ENCODE assay signal across 8 mouse cellular contexts in the genomic region with DNA sequence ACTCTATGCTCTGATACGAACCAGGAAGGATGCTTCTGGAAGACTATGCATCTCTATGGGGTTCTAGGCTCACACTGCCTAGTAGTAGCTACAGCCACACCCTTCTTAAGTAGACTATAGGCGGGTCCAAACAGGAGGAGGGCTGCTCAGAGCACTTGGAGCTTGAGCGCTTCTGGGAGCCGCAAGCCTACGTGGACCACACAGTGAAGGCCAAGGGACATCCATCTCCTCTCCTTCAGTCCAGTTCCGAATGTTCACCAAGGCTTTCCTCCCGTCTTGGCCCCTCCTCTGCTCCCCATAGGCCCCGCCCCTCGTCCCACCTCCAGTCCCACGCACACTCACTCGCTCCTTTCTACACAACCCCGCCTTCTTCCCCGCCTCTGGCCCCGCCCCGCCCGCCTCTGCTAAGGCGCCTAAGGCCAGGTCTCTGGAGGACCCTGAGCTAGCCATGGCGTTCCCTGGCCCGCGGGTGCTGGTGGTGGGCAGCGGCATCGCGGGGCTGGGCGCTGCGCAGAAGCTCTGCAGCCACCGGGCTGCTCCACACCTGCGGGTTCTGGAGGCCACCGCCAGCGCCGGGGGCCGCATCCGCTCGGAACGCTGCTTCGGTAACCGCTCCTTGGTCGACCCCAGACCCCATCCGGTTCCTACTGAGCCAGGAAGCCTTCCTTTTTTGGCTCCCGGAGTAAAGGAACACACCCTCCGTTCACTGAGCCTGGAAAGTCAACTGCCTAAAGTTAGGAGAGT. TPM values are rescaled to one million over a fixed set of nuclear protein-coding genes. Genes with fewer than 3 reads are reported as not detected.
DNase-seq lines count a peak whose midpoint lies in the region; ATAC-seq and TF ChIP-seq lines count a peak whose summit lies in the region.

No protein-coding gene starts in this region.

- H3K36me3 ChIP-seq in E14TG2a.4 (ENCODE audit: insufficient read depth, low read length) = peaks cover 36% of the 10 kb centered on the region
- peaks cover 3% of the 10 kb centered on the region; the same call in 1 of the 2 replicates for H3K36me3 ChIP-seq in forebrain, embryonic 12.5 days (replicated peaks)
- peaks cover 10% of the 10 kb centered on the region for H3K36me3 ChIP-seq in heart, postnatal 0 days (replicated peaks; ENCODE audit: control insufficient read depth, insufficient read depth, low read length)
- peaks cover 10% of the 10 kb centered on the region; the same call in 1 of the 2 replicates for H3K36me3 ChIP-seq in liver, embryonic 15.5 days (replicated peaks)
- no peaks in the 10 kb centered on the region for H3K36me3 ChIP-seq in neural tube, embryonic 11.5 days (ENCODE audit: control insufficient read depth, insufficient read depth, low read length)
- H3K36me3 ChIP-seq in stomach, embryonic 16.5 days (ENCODE audit: control insufficient read depth, insufficient read depth, low read length) = 0 out of 2 replicates have a peak, but pooled peaks cover 8% of the 10 kb centered on the region

- peak overlapping the region; percentile 61 for H3K9ac ChIP-seq in forebrain, embryonic 12.5 days
- peak overlapping the region; percentile 68 for H3K9ac ChIP-seq in heart, postnatal 0 days (replicated peaks; ENCODE audit: low read depth, low read length)
- peak overlapping the region; percentile 78 for H3K9ac ChIP-seq in liver, embryonic 15.5 days
- peak overlapping the region; percentile 76 for H3K9ac ChIP-seq in neural tube, embryonic 11.5 days (ENCODE audit: low read length)
- peak overlapping the region; percentile 94 for H3K9ac ChIP-seq in stomach, embryonic 16.5 days (ENCODE audit: low read length)

- peak; percentile 88 for DNase-seq in heart, postnatal 0 days (ENCODE audit: low spot score)
- peak; percentile 98 for DNase-seq in kidney, postnatal 4 days
- DNase-seq in neural tube, embryonic 11.5 days (ENCODE audit: low spot score) = peak; percentile 93

- H3K27me3 ChIP-seq in E14TG2a.4 (ENCODE audit: insufficient read depth, low read length) = no peaks in the 10 kb centered on the region
- peaks cover 12% of the 10 kb centered on the region; the same call in 1 of the 2 replicates for H3K27me3 ChIP-seq in forebrain, embryonic 12.5 days
- no peaks in the 10 kb centered on the region for H3K27me3 ChIP-seq in heart, postnatal 0 days (ENCODE audit: control insufficient read depth, insufficient read depth, low read length)
- no peaks in the 10 kb centered on the region for H3K27me3 ChIP-seq in liver, embryonic 15.5 days
- H3K27me3 ChIP-seq in neural tube, embryonic 11.5 days (ENCODE audit: control insufficient read depth, insufficient read depth, low read length) = no peaks in the 10 kb centered on the region
- no peaks in the 10 kb centered on the region for H3K27me3 ChIP-seq in stomach, embryonic 16.5 days (ENCODE audit: control insufficient read depth, insufficient read depth, low read length)

- peak overlapping the region; percentile 95 for H3K4me3 ChIP-seq in E14TG2a.4 (replicated peaks; ENCODE audit: low read length)
- H3K4me3 ChIP-seq in forebrain, embryonic 12.5 days (replicated peaks) = peak overlapping the region; percentile 52
- H3K4me3 ChIP-seq in heart, postnatal 0 days (ENCODE audit: low read depth, low read length) = peak overlapping the region; percentile 72
- H3K4me3 ChIP-seq in liver, embryonic 15.5 days (replicated peaks) = peak overlapping the region; percentile 72
- H3K4me3 ChIP-seq in neural tube, embryonic 11.5 days (ENCODE audit: low read depth, low read length) = peak overlapping the region; percentile 69
- H3K4me3 ChIP-seq in stomach, embryonic 16.5 days (replicated peaks; ENCODE audit: low read length) = peak overlapping the region; percentile 84

- peak; percentile 94 for ATAC-seq in cerebellum, adult (ENCODE audit: insufficient number of reproducible peaks, low FRiP score, low TSS enrichment)
- peak; percentile 98 for ATAC-seq in forebrain, embryonic 12.5 days (ENCODE audit: low FRiP score)
- peak; percentile 97 for ATAC-seq in heart, postnatal 0 days (ENCODE audit: insufficient read depth, low read depth)
- ATAC-seq in liver, embryonic 15.5 days (ENCODE audit: insufficient read depth) = peak; percentile 98
- peak; percentile 95 for ATAC-seq in neural tube, embryonic 11.5 days (ENCODE audit: insufficient read depth, low FRiP score, low TSS enrichment)
- ATAC-seq in stomach, embryonic 16.5 days (ENCODE audit: insufficient read depth, low FRiP score) = peak; percentile 97

- H3K4me2 ChIP-seq in forebrain, embryonic 12.5 days = peak overlapping the region; percentile 80
- peak overlapping the region; percentile 86 for H3K4me2 ChIP-seq in heart, postnatal 0 days (ENCODE audit: low read depth, low read length)
- H3K4me2 ChIP-seq in liver, embryonic 15.5 days = peak overlapping the region; percentile 95
- H3K4me2 ChIP-seq in neural tube, embryonic 11.5 days (ENCODE audit: low read depth) = peak overlapping the region; percentile 76
- peak overlapping the region; percentile 87 for H3K4me2 ChIP-seq in stomach, embryonic 16.5 days (ENCODE audit: low read depth, low read length)

- no peaks in the 10 kb centered on the region for H3K9me3 ChIP-seq in E14TG2a.4 (ENCODE audit: low read length)
- no peaks in the 10 kb centered on the region for H3K9me3 ChIP-seq in forebrain, embryonic 12.5 days
- H3K9me3 ChIP-seq in heart, postnatal 0 days (replicated peaks; ENCODE audit: control insufficient read depth, low read length) = no peaks in the 10 kb centered on the region
- H3K9me3 ChIP-seq in liver, embryonic 15.5 days (replicated peaks) = no peaks in the 10 kb centered on the region
- H3K9me3 ChIP-seq in neural tube, embryonic 11.5 days (ENCODE audit: control insufficient read depth, low read length) = no peaks in the 10 kb centered on the region
- no peaks in the 10 kb centered on the region for H3K9me3 ChIP-seq in stomach, embryonic 16.5 days (replicated peaks; ENCODE audit: control insufficient read depth, low read length)

- H3K4me1 ChIP-seq in E14TG2a.4 (replicated peaks; ENCODE audit: low read depth, low read length) = peaks cover 48% of the 10 kb centered on the region
- H3K4me1 ChIP-seq in forebrain, embryonic 12.5 days = peaks cover 4% of the 10 kb centered on the region; the same call in 1 of the 2 replicates
- peaks cover 6% of the 10 kb centered on the region; the same call in 1 of the 2 replicates for H3K4me1 ChIP-seq in heart, postnatal 0 days (ENCODE audit: control insufficient read depth, insufficient read depth)
- H3K4me1 ChIP-seq in liver, embryonic 15.5 days (replicated peaks) = peaks cover 29% of the 10 kb centered on the region
- no peaks in the 10 kb centered on the region for H3K4me1 ChIP-seq in neural tube, embryonic 11.5 days (ENCODE audit: control insufficient read depth, insufficient read depth, low read length)
- peaks cover 5% of the 10 kb centered on the region; the same call in 1 of the 2 replicates for H3K4me1 ChIP-seq in stomach, embryonic 16.5 days (ENCODE audit: control insufficient read depth, insufficient read depth, low read length)

- no peak for TF ChIP-seq EP300 in heart, postnatal 0 days (IDR thresholded peaks at IDR 0.05; ENCODE audit: low read depth)

- 1% methylated on average over 40 of the region's 40 CpGs for WGBS in forebrain, embryonic 12.5 days
- 2% methylated on average over 40 of the region's 40 CpGs for WGBS in heart, postnatal 0 days
- WGBS in liver, embryonic 15.5 days (ENCODE audit: insufficient replicate concordance) = under 1% methylated on average over 40 of the region's 40 CpGs
- 1% methylated on average over 40 of the region's 40 CpGs for WGBS in neural tube, embryonic 11.5 days
- WGBS in stomach, embryonic 16.5 days = 1% methylated on average over 40 of the region's 40 CpGs

- TF ChIP-seq CTCF in E14TG2a.4 (conservative IDR thresholded peaks at IDR 0.05; ENCODE audit: low read length) = no peak
- TF ChIP-seq CTCF in heart, postnatal 0 days (IDR thresholded peaks at IDR 0.05; ENCODE audit: low read depth) = no peak

- H3K27ac ChIP-seq in forebrain, embryonic 12.5 days = no peak overlapping the region
- H3K27ac ChIP-seq in heart, postnatal 0 days (ENCODE audit: low read depth) = no peak overlapping the region; the same call in 1 of the 2 replicates
- H3K27ac ChIP-seq in liver, embryonic 15.5 days (replicated peaks) = peak overlapping the region; percentile 51; the same call in 1 of the 2 replicates
- H3K27ac ChIP-seq in neural tube, embryonic 11.5 days (ENCODE audit: low read depth, low read length) = no peak overlapping the region
- H3K27ac ChIP-seq in stomach, embryonic 16.5 days (ENCODE audit: low read length) = peak overlapping the region; percentile 71; the same call in 1 of the 2 replicates

RNA-seq across cellular contexts. Expression of a gene that starts 9.2 kb away (rescaled TPM):
- polyA plus RNA-seq in forebrain, embryonic 12.5 days (2016; fragmentation: Nextera tagmentation; extraction: Ambion mirVana) = 136 and 137 TPM in 2 replicates
- 265 and 332 TPM in 2 replicates for total RNA-seq in heart, postnatal 0 days (2014; rRNA removed; ENCODE audit: low replicate concordance)
- 344 and 349 TPM in 2 replicates for polyA plus RNA-seq in heart, postnatal 0 days (2015; fragmentation: Nextera tagmentation; extraction: Ambion mirVana)
- polyA plus RNA-seq in liver, embryonic 15.5 days (2015; fragmentation: Nextera tagmentation; extraction: Ambion mirVana) = 104 and 111 TPM in 2 replicates
- polyA plus RNA-seq in neural tube, embryonic 11.5 days (2014; fragmentation: Nextera tagmentation; extraction: Ambion mirVana) = 160 and 162 TPM in 2 replicates
- polyA plus RNA-seq in stomach, embryonic 16.5 days (2015; fragmentation: Nextera tagmentation; extraction: Ambion mirVana) = 156 and 158 TPM in 2 replicates

RNA-seq across cellular contexts. Expression of a gene that starts 9.9 kb away (rescaled TPM):
- 9.3 and 11.1 TPM in 2 replicates for polyA plus RNA-seq in forebrain, embryonic 12.5 days (2016; fragmentation: Nextera tagmentation; extraction: Ambion mirVana)
- total RNA-seq in heart, postnatal 0 days (2014; rRNA removed; ENCODE audit: low replicate concordance) = 8.1 and 11.8 TPM in 2 replicates
- 8.5 and 8.7 TPM in 2 replicates for polyA plus RNA-seq in heart, postnatal 0 days (2015; fragmentation: Nextera tagmentation; extraction: Ambion mirVana)
- polyA plus RNA-seq in liver, embryonic 15.5 days (2015; fragmentation: Nextera tagmentation; extraction: Ambion mirVana) = 10.1 and 11.0 TPM in 2 replicates
- polyA plus RNA-seq in neural tube, embryonic 11.5 days (2014; fragmentation: Nextera tagmentation; extraction: Ambion mirVana) = 15.6 and 16.1 TPM in 2 replicates
- 31.4 and 31.9 TPM in 2 replicates for polyA plus RNA-seq in stomach, embryonic 16.5 days (2015; fragmentation: Nextera tagmentation; extraction: Ambion mirVana)

RNA-seq across cellular contexts. Expression of a gene that starts 11.9 kb away (rescaled TPM):
- polyA plus RNA-seq in forebrain, embryonic 12.5 days (2016; fragmentation: Nextera tagmentation; extraction: Ambion mirVana) = 28.2 and 28.9 TPM in 2 replicates
- total RNA-seq in heart, postnatal 0 days (2014; rRNA removed; ENCODE audit: low replicate concordance) = 9.2 and 53.7 TPM in 2 replicates
- polyA plus RNA-seq in heart, postnatal 0 days (2015; fragmentation: Nextera tagmentation; extraction: Ambion mirVana) = 31.2 and 33.1 TPM in 2 replicates
- 15.4 and 17.0 TPM in 2 replicates for polyA plus RNA-seq in liver, embryonic 15.5 days (2015; fragmentation: Nextera tagmentation; extraction: Ambion mirVana)
- 19.5 and 21.7 TPM in 2 replicates for polyA plus RNA-seq in neural tube, embryonic 11.5 days (2014; fragmentation: Nextera tagmentation; extraction: Ambion mirVana)
- polyA plus RNA-seq in stomach, embryonic 16.5 days (2015; fragmentation: Nextera tagmentation; extraction: Ambion mirVana) = 20.2 and 22.8 TPM in 2 replicates

RNA-seq across cellular contexts. Expression of a gene that starts 23.2 kb away (rescaled TPM):
- 17.4 and 17.9 TPM in 2 replicates for polyA plus RNA-seq in forebrain, embryonic 12.5 days (2016; fragmentation: Nextera tagmentation; extraction: Ambion mirVana)
- total RNA-seq in heart, postnatal 0 days (2014; rRNA removed; ENCODE audit: low replicate concordance) = 64.2 and 79.4 TPM in 2 replicates
- 158 and 164 TPM in 2 replicates for polyA plus RNA-seq in heart, postnatal 0 days (2015; fragmentation: Nextera tagmentation; extraction: Ambion mirVana)
- polyA plus RNA-seq in liver, embryonic 15.5 days (2015; fragmentation: Nextera tagmentation; extraction: Ambion mirVana) = 8.0 and 8.7 TPM in 2 replicates
- polyA plus RNA-seq in neural tube, embryonic 11.5 days (2014; fragmentation: Nextera tagmentation; extraction: Ambion mirVana) = 12.8 and 13.1 TPM in 2 replicates
- 37.0 and 38.7 TPM in 2 replicates for polyA plus RNA-seq in stomach, embryonic 16.5 days (2015; fragmentation: Nextera tagmentation; extraction: Ambion mirVana)

RNA-seq across cellular contexts. Expression of a gene that starts 29.2 kb away (rescaled TPM):
- polyA plus RNA-seq in forebrain, embryonic 12.5 days (2016; fragmentation: Nextera tagmentation; extraction: Ambion mirVana) = 1.8 and 1.9 TPM in 2 replicates
- 0.61 TPM in 1 of 2 replicates, not detected in the other for total RNA-seq in heart, postnatal 0 days (2014; rRNA removed; ENCODE audit: low replicate concordance)
- polyA plus RNA-seq in heart, postnatal 0 days (2015; fragmentation: Nextera tagmentation; extraction: Ambion mirVana) = 0.16 and 0.25 TPM in 2 replicates
- polyA plus RNA-seq in liver, embryonic 15.5 days (2015; fragmentation: Nextera tagmentation; extraction: Ambion mirVana) = 0.08 TPM in 1 of 2 replicates, not detected in the other
- 0.72 and 1.2 TPM in 2 replicates for polyA plus RNA-seq in neural tube, embryonic 11.5 days (2014; fragmentation: Nextera tagmentation; extraction: Ambion mirVana)
- polyA plus RNA-seq in stomach, embryonic 16.5 days (2015; fragmentation: Nextera tagmentation; extraction: Ambion mirVana) = 0.96 and 1.1 TPM in 2 replicates

Comparison
In these comparisons a context has a peak if more than half of its experiments do, and no peak if none do; other contexts are left out.
1. H3K27ac ChIP-seq: peak in liver, embryonic 15.5 days (single experiment) and stomach, embryonic 16.5 days (single experiment); none in forebrain, embryonic 12.5 days (single experiment), heart, postnatal 0 days (single experiment) and neural tube, embryonic 11.5 days (single experiment).
2. Peak in every context shown above with its lines, with median percentiles within 50 percentile points of each other: H3K4me3 ChIP-seq, ATAC-seq, H3K4me2 ChIP-seq, H3K9ac ChIP-seq and DNase-seq.